In genomic region chr2:27678331-27678730, GRCm38 (mm10) we compare ENCODE assay signal across 8 mouse cellular contexts. TPM values are rescaled to one million over a fixed set of nuclear protein-coding genes. Genes with fewer than 3 reads are reported as not detected.
DNase-seq lines count a peak whose midpoint lies in the region; ATAC-seq lines count a peak whose summit lies in the region.

No protein-coding gene starts in this region.

- DNase-seq in heart, embryonic 10.5 days (ENCODE audit: low spot score): no peak
- no peak for DNase-seq in heart, postnatal 14 days
- peak; percentile 49 for DNase-seq in adipocyte (ENCODE audit: low spot score)
- DNase-seq in hindbrain, embryonic 11.5 days (ENCODE audit: low spot score): no peak
- no peak for DNase-seq in midbrain, embryonic 10.5 days (ENCODE audit: low spot score)
- DNase-seq in frontal cortex, postnatal 10 days (ENCODE audit: low spot score in 2 of 2): no peak
- DNase-seq in thymus, postnatal 4 days: no peak
- no peak for DNase-seq in adrenal gland, adult 2 months

- H3K4me2 ChIP-seq in hindbrain, embryonic 11.5 days (replicated peaks; ENCODE audit: low read depth, low read length): peak overlapping the region; percentile 84

- ATAC-seq in hindbrain, embryonic 11.5 days (ENCODE audit: low FRiP score): no peak

- no peaks in the 10 kb centered on the region for H3K36me3 ChIP-seq in heart, embryonic 10.5 days
- H3K36me3 ChIP-seq in hindbrain, embryonic 11.5 days (ENCODE audit: control insufficient read depth, insufficient read depth, low read length): no peaks in the 10 kb centered on the region
- no peaks in the 10 kb centered on the region for H3K36me3 ChIP-seq in midbrain, embryonic 10.5 days

- H3K27ac ChIP-seq in heart, embryonic 10.5 days: peak overlapping the region; percentile 98
- H3K27ac ChIP-seq in hindbrain, embryonic 11.5 days (ENCODE audit: low read depth, low read length): peak overlapping the region; percentile 94; the same call in 1 of the 2 replicates
- H3K27ac ChIP-seq in midbrain, embryonic 10.5 days (replicated peaks): peak overlapping the region; percentile 97

- WGBS in heart, embryonic 10.5 days: 23% methylated on average over 4 of the region's 4 CpGs
- WGBS in hindbrain, embryonic 11.5 days: 21% methylated on average over 4 of the region's 4 CpGs
- WGBS in midbrain, embryonic 10.5 days: 26% methylated on average over 4 of the region's 4 CpGs

- H3K27me3 ChIP-seq in heart, embryonic 10.5 days (ENCODE audit: insufficient read depth, poor library complexity, severe bottlenecking): peaks cover 28% of the 10 kb centered on the region
- no peaks in the 10 kb centered on the region for H3K27me3 ChIP-seq in hindbrain, embryonic 11.5 days (ENCODE audit: control insufficient read depth, insufficient read depth, low read length)
- H3K27me3 ChIP-seq in midbrain, embryonic 10.5 days (ENCODE audit: low read depth, poor library complexity, severe bottlenecking): peaks cover 66% of the 10 kb centered on the region

- peaks cover 80% of the 10 kb centered on the region for H3K4me1 ChIP-seq in heart, embryonic 10.5 days
- peaks cover 34% of the 10 kb centered on the region for H3K4me1 ChIP-seq in hindbrain, embryonic 11.5 days (replicated peaks; ENCODE audit: control insufficient read depth, insufficient read depth, low read length)
- H3K4me1 ChIP-seq in midbrain, embryonic 10.5 days: peaks cover 73% of the 10 kb centered on the region

- H3K9me3 ChIP-seq in heart, embryonic 10.5 days: no peaks in the 10 kb centered on the region
- no peaks in the 10 kb centered on the region for H3K9me3 ChIP-seq in hindbrain, embryonic 11.5 days (ENCODE audit: control insufficient read depth, low read length)
- no peaks in the 10 kb centered on the region for H3K9me3 ChIP-seq in midbrain, embryonic 10.5 days (replicated peaks)

- H3K9ac ChIP-seq in hindbrain, embryonic 11.5 days (ENCODE audit: low read depth, low read length): peak overlapping the region; percentile 94

- H3K4me3 ChIP-seq in heart, embryonic 10.5 days: peak overlapping the region; percentile 98
- peak overlapping the region; percentile 90 for H3K4me3 ChIP-seq in hindbrain, embryonic 11.5 days (ENCODE audit: low read depth, low read length)
- peak overlapping the region; percentile 94 for H3K4me3 ChIP-seq in midbrain, embryonic 10.5 days

- intact Hi-C loops in heart, postnatal 14 days (cut with DNase I): loop anchor here (5.0 kb wide), 1 partner anchor 126 kb away; no protein-coding TSS in a partner anchor

RNA-seq across cellular contexts. Expression of gene Rxra, which starts 2.1 kb away (rescaled TPM):
- polyA plus RNA-seq in heart, embryonic 10.5 days (2016; fragmentation: Nextera tagmentation; extraction: Ambion mirVana): 6.4 and 8.0 TPM in 2 replicates
- total RNA-seq in heart, postnatal 14 days (2021): 10 to 100 TPM; 38.8 to 42.2 TPM
- 6.5 and 7.6 TPM in 2 replicates for polyA plus RNA-seq in hindbrain, embryonic 11.5 days (2014; fragmentation: Nextera tagmentation; extraction: Ambion mirVana)
- 7.5 and 7.6 TPM in 2 replicates for polyA plus RNA-seq in midbrain, embryonic 10.5 days (2016; fragmentation: Nextera tagmentation; extraction: Ambion mirVana)
- 10 to 100 TPM; 59.4 to 71.6 TPM for total RNA-seq in adrenal gland, adult 2 months (2021)
- 84.5 and 90.5 TPM in 2 replicates for polyA plus RNA-seq in adrenal gland, adult 2 months (2012; rRNA removed)
